In genomic region chr4:32817478-32817877, GRCm38 (mm10) we compare ENCODE assay signal across 29 mouse cellular contexts. TPM values are rescaled to one million over a fixed set of nuclear protein-coding genes. Genes with fewer than 3 reads are reported as not detected.
DNase-seq lines count a peak whose midpoint lies in the region; ATAC-seq lines count a peak whose summit lies in the region.
"Had no signal": no experiment of that assay in that cellular context is flagged by ENCODE, and none has a peak within 500 bp of the region (broad histone marks: within the 10 kb centered on the region; RNA-seq: fewer than 3 reads in every experiment).

No protein-coding gene starts in this region.

- H3K27ac ChIP-seq in midbrain, embryonic 11.5 days (ENCODE audit: low read depth, low read length): no peak overlapping the region
- no peak overlapping the region for H3K27ac ChIP-seq in midbrain, embryonic 14.5 days (replicated peaks; ENCODE audit: low read depth, low read length)
- H3K27ac ChIP-seq in liver, embryonic 13.5 days: no peak overlapping the region
- no peak overlapping the region for H3K27ac ChIP-seq in midbrain, embryonic 13.5 days
- H3K27ac ChIP-seq: embryonic facial prominence, embryonic 10.5 days; embryonic facial prominence, embryonic 13.5 days; forebrain, embryonic 12.5 days; forebrain, embryonic 15.5 days; heart, adult 2 months; heart, embryonic 10.5 days; heart, embryonic 13.5 days; hindbrain, embryonic 14.5 days; hindbrain, postnatal 0 days had no signal

- DNase-seq in midbrain, embryonic 11.5 days (ENCODE audit: low spot score, missing footprints): peak; percentile 35
- no peak for DNase-seq in midbrain, embryonic 14.5 days
- DNase-seq in liver, embryonic 13.5 days: no peak
- no peak for DNase-seq in yolk sac, embryonic 10.5 days (ENCODE audit: low spot score)
- DNase-seq: adrenal gland, adult 2 months; adrenal gland, postnatal 14 days; B cell, adult 2 months; cerebellum, adult 11-12 months; cerebellum, adult 8-10 months; cerebellum, postnatal 10 days; cerebellum, postnatal 36 days; embryo, embryonic 11 days; gastrocnemius, postnatal 36 days; heart, adult 2 months; heart, postnatal 14 days; heart, postnatal 4 days had no signal

- no peak overlapping the region for H3K9ac ChIP-seq in midbrain, embryonic 11.5 days (ENCODE audit: low read length)
- H3K9ac ChIP-seq in midbrain, embryonic 14.5 days (replicated peaks; ENCODE audit: low read length): no peak overlapping the region
- no peak overlapping the region; the same call in 1 of the 2 replicates for H3K9ac ChIP-seq in liver, embryonic 13.5 days
- H3K9ac ChIP-seq in midbrain, embryonic 13.5 days (replicated peaks): no peak overlapping the region
- H3K9ac ChIP-seq: embryonic facial prominence, embryonic 13.5 days; forebrain, embryonic 12.5 days; forebrain, embryonic 15.5 days; heart, embryonic 13.5 days; hindbrain, embryonic 14.5 days had no signal

- 80% methylated on average over 5 of the region's 5 CpGs for WGBS in midbrain, embryonic 11.5 days
- 66% methylated on average over 5 of the region's 5 CpGs for WGBS in midbrain, embryonic 14.5 days
- WGBS in liver, embryonic 13.5 days (ENCODE audit: insufficient replicate concordance): 35% methylated on average over 5 of the region's 5 CpGs
- 73% methylated on average over 5 of the region's 5 CpGs for WGBS in midbrain, embryonic 13.5 days

- no peaks in the 10 kb centered on the region for H3K4me1 ChIP-seq in midbrain, embryonic 11.5 days (ENCODE audit: control insufficient read depth, insufficient read depth, low read length)
- H3K4me1 ChIP-seq in midbrain, embryonic 14.5 days (ENCODE audit: control insufficient read depth, insufficient read depth, low read length): no peaks in the 10 kb centered on the region
- peaks cover 24% of the 10 kb centered on the region for H3K4me1 ChIP-seq in liver, embryonic 13.5 days (replicated peaks)
- no peaks in the 10 kb centered on the region for H3K4me1 ChIP-seq in midbrain, embryonic 13.5 days (replicated peaks)
- H3K4me1 ChIP-seq: embryonic facial prominence, embryonic 13.5 days; forebrain, embryonic 12.5 days; forebrain, embryonic 15.5 days; heart, embryonic 10.5 days; heart, embryonic 13.5 days had no signal

- ATAC-seq in midbrain, embryonic 11.5 days (ENCODE audit: low FRiP score): no peak
- ATAC-seq in midbrain, embryonic 14.5 days (ENCODE audit: low FRiP score, low TSS enrichment): no peak
- peak; percentile 61 for ATAC-seq in liver, embryonic 13.5 days (ENCODE audit: low read depth)
- 0 out of 2 replicates have a peak, but pooled peaks have one; percentile 4 for ATAC-seq in megakaryocyte progenitor cell, adult 5-6 weeks (replicated peaks; ENCODE audit: poor library complexity)
- no peak for ATAC-seq in midbrain, embryonic 13.5 days
- ATAC-seq: forebrain, embryonic 15.5 days; hindbrain, postnatal 0 days had no signal

- H3K4me2 ChIP-seq in midbrain, embryonic 11.5 days: no peak overlapping the region
- no peak overlapping the region for H3K4me2 ChIP-seq in midbrain, embryonic 14.5 days (ENCODE audit: low read length)
- peak overlapping the region; percentile 14; the same call in 1 of the 2 replicates for H3K4me2 ChIP-seq in liver, embryonic 13.5 days
- no peak overlapping the region for H3K4me2 ChIP-seq in midbrain, embryonic 13.5 days (replicated peaks)
- H3K4me2 ChIP-seq: embryonic facial prominence, embryonic 13.5 days; forebrain, embryonic 12.5 days; forebrain, embryonic 15.5 days; heart, embryonic 13.5 days; hindbrain, embryonic 14.5 days had no signal

- no peaks in the 10 kb centered on the region for H3K27me3 ChIP-seq in midbrain, embryonic 11.5 days (ENCODE audit: control insufficient read depth, insufficient read depth, low read length)
- no peaks in the 10 kb centered on the region for H3K27me3 ChIP-seq in midbrain, embryonic 14.5 days (ENCODE audit: control insufficient read depth, insufficient read depth, low read length)
- no peaks in the 10 kb centered on the region for H3K27me3 ChIP-seq in liver, embryonic 13.5 days
- no peaks in the 10 kb centered on the region for H3K27me3 ChIP-seq in midbrain, embryonic 13.5 days
- H3K27me3 ChIP-seq: CH12.LX; embryonic facial prominence, embryonic 13.5 days; forebrain, embryonic 12.5 days; forebrain, embryonic 15.5 days; heart, embryonic 13.5 days had no signal

- H3K36me3 ChIP-seq in midbrain, embryonic 11.5 days (ENCODE audit: control insufficient read depth, insufficient read depth, low read length): peaks cover 7% of the 10 kb centered on the region
- H3K36me3 ChIP-seq in midbrain, embryonic 14.5 days (ENCODE audit: control insufficient read depth, insufficient read depth, low read length): peaks cover 36% of the 10 kb centered on the region
- H3K36me3 ChIP-seq in liver, embryonic 13.5 days: no peaks in the 10 kb centered on the region
- H3K36me3 ChIP-seq in midbrain, embryonic 13.5 days: peaks cover 70% of the 10 kb centered on the region
- H3K36me3 ChIP-seq: G1E had no signal

- no peak overlapping the region for H3K4me3 ChIP-seq in midbrain, embryonic 11.5 days (ENCODE audit: low read depth, low read length)
- H3K4me3 ChIP-seq in midbrain, embryonic 14.5 days (replicated peaks; ENCODE audit: low read depth, low read length): no peak overlapping the region
- no peak overlapping the region for H3K4me3 ChIP-seq in liver, embryonic 13.5 days (replicated peaks)
- no peak overlapping the region for H3K4me3 ChIP-seq in midbrain, embryonic 13.5 days (replicated peaks)
- H3K4me3 ChIP-seq: embryonic facial prominence, embryonic 10.5 days; embryonic facial prominence, embryonic 13.5 days; erythroblast, embryonic 14.5 days; forebrain, embryonic 12.5 days; forebrain, embryonic 15.5 days; heart, adult 2 months; heart, embryonic 10.5 days; heart, embryonic 13.5 days had no signal

- H3K9me3 ChIP-seq in midbrain, embryonic 11.5 days (ENCODE audit: control insufficient read depth, low read length): no peaks in the 10 kb centered on the region
- no peaks in the 10 kb centered on the region for H3K9me3 ChIP-seq in midbrain, embryonic 14.5 days (ENCODE audit: control insufficient read depth, low read length)
- no peaks in the 10 kb centered on the region for H3K9me3 ChIP-seq in liver, embryonic 13.5 days (replicated peaks)
- H3K9me3 ChIP-seq in midbrain, embryonic 13.5 days: no peaks in the 10 kb centered on the region
- H3K9me3 ChIP-seq: embryonic facial prominence, embryonic 10.5 days; embryonic facial prominence, embryonic 13.5 days; forebrain, embryonic 12.5 days; forebrain, embryonic 15.5 days; G1E; heart, embryonic 10.5 days; heart, embryonic 13.5 days had no signal

RNA-seq across cellular contexts. Expression of gene Lyrm2, which starts 17.4 kb away (rescaled TPM):
- 169 and 175 TPM in 2 replicates for polyA plus RNA-seq in midbrain, embryonic 11.5 days (2014; fragmentation: Nextera tagmentation; extraction: Ambion mirVana)
- polyA plus RNA-seq in midbrain, embryonic 14.5 days (2014; fragmentation: Nextera tagmentation; extraction: Ambion mirVana): 129 and 139 TPM in 2 replicates
- polyA plus RNA-seq in liver, embryonic 13.5 days (2015; fragmentation: Nextera tagmentation; extraction: Ambion mirVana): 37.6 and 39.3 TPM in 2 replicates
- total RNA-seq in megakaryocyte progenitor cell, adult 5-6 weeks (2015): 16.4 and 33.8 TPM in 2 replicates
- total RNA-seq in megakaryocyte progenitor cell, adult 5-6 weeks (2017): 58.5 and 87.4 TPM in 2 replicates
- 178 and 192 TPM in 2 replicates for polyA plus RNA-seq in midbrain, embryonic 13.5 days (2015; fragmentation: Nextera tagmentation; extraction: Ambion mirVana)

Comparison
In these comparisons a context has a peak if more than half of its experiments do, and no peak if none do; other contexts are left out.
1. ATAC-seq: peak in liver, embryonic 13.5 days (single experiment) and megakaryocyte progenitor cell, adult 5-6 weeks (single experiment); none in midbrain, embryonic 11.5 days (single experiment), midbrain, embryonic 14.5 days (single experiment) and midbrain, embryonic 13.5 days (single experiment).